Mouse (Mus musculus): ENCODE results near the gene Lrig2. TPM values are rescaled to one million over a fixed set of nuclear protein-coding genes. Genes with fewer than 3 reads are reported as not detected.

The Lrig2 gene
- total and polyA plus RNA-seq, 2 experiments = 2.8 to 5.8 TPM

GRCm38 (mm10) chr3:104518411-104518810, 6.7 kb upstream of the Lrig2 start:
- no peak overlapping the region for H3K27ac ChIP-seq (replicated peaks; ENCODE audit: insufficient read depth, low read depth, low read length)
- TF ChIP-seq POLR2A (IDR thresholded peaks at IDR 0.05; ENCODE audit: extremely low read depth, insufficient read depth, low read length) (no peak), CTCF (IDR thresholded peaks at IDR 0.05; ENCODE audit: low read depth, low read length) (no peak)
- no peaks in the 10 kb centered on the region for H3K36me3 ChIP-seq (ENCODE audit: control insufficient read depth, insufficient read depth, low read length)
- no peak overlapping the region for H3K9ac ChIP-seq (ENCODE audit: low read depth, low read length)
- no peak overlapping the region for H3K4me3 ChIP-seq (ENCODE audit: insufficient read depth, low read depth, low read length)
- 85% methylated on average over 3 of the region's 3 CpGs for WGBS
- no peak for DNase-seq (ENCODE audit: extremely low read depth, low read depth, low spot score)
- peaks cover 7% of the 10 kb centered on the region for H3K4me1 ChIP-seq (ENCODE audit: control insufficient read depth, insufficient read depth, low read length)
- H3K79me2 ChIP-seq (ENCODE audit: control insufficient read depth, insufficient read depth, low read length) = no peaks in the 10 kb centered on the region
- H3K27me3 ChIP-seq (ENCODE audit: control insufficient read depth, insufficient read depth, low read length) = no peaks in the 10 kb centered on the region

DNA sequence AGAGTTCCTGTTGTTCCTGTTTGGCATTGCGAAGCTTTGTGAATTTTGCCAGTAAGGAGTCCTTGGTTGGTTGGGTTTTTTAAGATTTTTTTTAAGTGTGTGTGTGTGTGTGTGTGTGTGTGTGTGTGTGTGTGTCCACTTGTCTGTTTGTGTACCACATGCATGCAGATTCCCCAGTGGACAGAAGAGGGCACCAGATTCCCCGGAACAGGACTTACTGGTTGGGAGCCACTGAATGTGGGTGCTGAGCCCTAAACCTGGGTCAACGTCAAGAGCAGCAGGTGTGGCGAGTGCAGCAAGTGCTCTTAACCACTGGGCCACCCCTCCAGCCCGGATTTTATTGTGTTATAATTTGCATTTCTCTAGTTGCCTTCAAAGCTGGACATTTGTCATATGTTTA, 5.4 kb upstream of the Lrig2 start:
- H3K79me2 ChIP-seq (ENCODE audit: control insufficient read depth, insufficient read depth, low read length) = no peaks in the 10 kb centered on the region
- WGBS = 92% methylated on average over 5 of the region's 5 CpGs
- no peak for DNase-seq (ENCODE audit: extremely low read depth, low read depth, low spot score)
- H3K27ac ChIP-seq (replicated peaks; ENCODE audit: insufficient read depth, low read depth, low read length) = no peak overlapping the region
- TF ChIP-seq CTCF (IDR thresholded peaks at IDR 0.05; ENCODE audit: low read depth, low read length) (peak; percentile 40), POLR2A (IDR thresholded peaks at IDR 0.05; ENCODE audit: extremely low read depth, insufficient read depth, low read length) (no peak)
- H3K4me1 ChIP-seq (ENCODE audit: control insufficient read depth, insufficient read depth, low read length) = peaks cover 6% of the 10 kb centered on the region
- H3K27me3 ChIP-seq (ENCODE audit: control insufficient read depth, insufficient read depth, low read length) = no peaks in the 10 kb centered on the region
- no peaks in the 10 kb centered on the region for H3K36me3 ChIP-seq (ENCODE audit: control insufficient read depth, insufficient read depth, low read length)
- H3K4me3 ChIP-seq (ENCODE audit: insufficient read depth, low read depth, low read length) = no peak overlapping the region
- no peak overlapping the region for H3K9ac ChIP-seq (ENCODE audit: low read depth, low read length)

GRCm38 (mm10) chr3:104514510-104514909, 2.8 kb upstream of the Lrig2 start:
- TF ChIP-seq POLR2A (IDR thresholded peaks at IDR 0.05; ENCODE audit: extremely low read depth, insufficient read depth, low read length) (no peak), CTCF (IDR thresholded peaks at IDR 0.05; ENCODE audit: low read depth, low read length) (no peak)
- Histone ChIP-seq H3K9ac (ENCODE audit: low read depth, low read length) (no peak overlapping the region), H3K36me3 (ENCODE audit: control insufficient read depth, insufficient read depth, low read length) (no peaks in the 10 kb centered on the region), H3K27ac (replicated peaks; ENCODE audit: insufficient read depth, low read depth, low read length) (no peak overlapping the region), H3K4me1 (ENCODE audit: control insufficient read depth, insufficient read depth, low read length) (peaks cover 6% of the 10 kb centered on the region), H3K27me3 (ENCODE audit: control insufficient read depth, insufficient read depth, low read length) (no peaks in the 10 kb centered on the region), H3K4me3 (ENCODE audit: insufficient read depth, low read depth, low read length) (no peak overlapping the region), H3K79me2 (ENCODE audit: control insufficient read depth, insufficient read depth, low read length) (peaks cover 5% of the 10 kb centered on the region; the same call in 1 of the 2 replicates)
- DNase-seq (ENCODE audit: extremely low read depth, low read depth, low spot score) = no peak
- WGBS = 90% methylated on average over 2 of the region's 2 CpGs

DNA sequence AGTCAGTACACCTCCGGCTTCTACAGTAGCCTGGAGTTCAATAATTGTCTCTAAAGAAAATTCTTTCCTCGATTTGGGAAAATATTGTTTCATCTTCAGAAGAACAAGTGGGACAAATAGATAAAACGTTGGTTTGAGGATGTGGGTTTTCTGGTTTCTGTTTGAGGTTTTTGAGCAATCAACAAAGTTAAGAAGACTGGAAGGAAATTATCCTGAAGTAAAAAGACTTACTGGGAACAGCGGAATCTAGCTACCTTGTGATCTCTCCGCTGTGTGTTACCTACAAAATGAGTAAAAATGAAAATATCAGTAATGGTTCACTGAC, 668 bp upstream of the Lrig2 start:
- H3K4me3 ChIP-seq (ENCODE audit: insufficient read depth, low read depth, low read length) = peak overlapping the region; percentile 89; the same call in 1 of the 2 replicates
- no peaks in the 10 kb centered on the region for H3K27me3 ChIP-seq (ENCODE audit: control insufficient read depth, insufficient read depth, low read length)
- no peak overlapping the region; the same call in 1 of the 2 replicates for H3K9ac ChIP-seq (ENCODE audit: low read depth, low read length)
- 26% methylated on average over 5 of the region's 5 CpGs for WGBS
- no peak overlapping the region for H3K27ac ChIP-seq (replicated peaks; ENCODE audit: insufficient read depth, low read depth, low read length)
- TF ChIP-seq POLR2A (IDR thresholded peaks at IDR 0.05; ENCODE audit: extremely low read depth, insufficient read depth, low read length) (no peak), CTCF (IDR thresholded peaks at IDR 0.05; ENCODE audit: low read depth, low read length) (no peak)
- no peak for DNase-seq (ENCODE audit: extremely low read depth, low read depth, low spot score)
- peaks cover 17% of the 10 kb centered on the region; the same call in 1 of the 2 replicates for H3K79me2 ChIP-seq (ENCODE audit: control insufficient read depth, insufficient read depth, low read length)
- peaks cover 4% of the 10 kb centered on the region; the same call in 1 of the 2 replicates for H3K4me1 ChIP-seq (ENCODE audit: control insufficient read depth, insufficient read depth, low read length)
- no peaks in the 10 kb centered on the region for H3K36me3 ChIP-seq (ENCODE audit: control insufficient read depth, insufficient read depth, low read length)

DNA sequence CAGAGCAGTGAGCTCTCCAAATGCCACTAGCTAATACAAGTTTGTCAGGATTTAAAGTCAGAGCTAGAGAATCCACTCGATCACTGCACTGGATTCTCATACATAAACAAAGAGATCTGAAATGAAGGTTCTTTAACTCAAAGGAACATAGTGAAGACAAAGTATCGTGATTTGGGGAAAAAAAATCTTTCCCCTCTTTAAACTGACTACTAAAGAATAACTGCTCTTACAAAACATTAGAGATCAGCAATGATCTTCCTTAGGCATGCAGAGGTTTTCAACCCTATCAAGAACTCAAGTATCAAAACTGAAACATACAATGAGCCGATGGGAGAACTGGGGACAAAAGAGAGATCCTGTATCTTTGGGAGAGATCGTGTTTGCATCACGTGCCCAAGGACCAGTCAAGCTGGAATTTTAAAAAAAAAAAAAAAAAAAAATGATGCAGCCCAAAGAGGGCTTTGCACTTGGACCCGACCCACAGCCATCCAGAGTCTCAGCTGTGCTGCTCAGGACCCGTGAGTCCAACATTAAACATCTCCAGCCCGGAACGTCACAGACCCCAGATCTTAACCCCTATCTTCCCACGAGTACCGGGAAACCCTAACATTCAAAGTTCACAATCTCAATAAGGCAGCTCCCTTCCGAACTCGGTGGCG, 818 bp downstream of the Lrig2 start:
- peaks cover 4% of the 10 kb centered on the region; the same call in 1 of the 2 replicates for H3K4me1 ChIP-seq (ENCODE audit: control insufficient read depth, insufficient read depth, low read length)
- H3K27me3 ChIP-seq (ENCODE audit: control insufficient read depth, insufficient read depth, low read length) = no peaks in the 10 kb centered on the region
- H3K4me3 ChIP-seq (ENCODE audit: insufficient read depth, low read depth, low read length) = peak overlapping the region; percentile 93
- DNase-seq (ENCODE audit: extremely low read depth, low read depth, low spot score) = peak; percentile 33
- H3K27ac ChIP-seq (replicated peaks; ENCODE audit: insufficient read depth, low read depth, low read length) = peak overlapping the region; percentile 85
- peaks cover 26% of the 10 kb centered on the region; the same call in 1 of the 2 replicates for H3K79me2 ChIP-seq (ENCODE audit: control insufficient read depth, insufficient read depth, low read length)
- WGBS = 1% methylated on average over 14 of the region's 14 CpGs
- H3K36me3 ChIP-seq (ENCODE audit: control insufficient read depth, insufficient read depth, low read length) = no peaks in the 10 kb centered on the region
- TF ChIP-seq CTCF (IDR thresholded peaks at IDR 0.05; ENCODE audit: low read depth, low read length) = no peak
- TF ChIP-seq POLR2A (IDR thresholded peaks at IDR 0.05; ENCODE audit: extremely low read depth, insufficient read depth, low read length) = no peak
- H3K9ac ChIP-seq (ENCODE audit: low read depth, low read length) = peak overlapping the region; percentile 87

- TF ChIP-seq CTCF (IDR thresholded peaks at IDR 0.05; ENCODE audit: low read depth, low read length) = no peak
- 64% methylated on average over 2 of the region's 2 CpGs for WGBS
- H3K4me1 ChIP-seq (ENCODE audit: control insufficient read depth, insufficient read depth, low read length) = peaks cover 9% of the 10 kb centered on the region; the same call in 1 of the 2 replicates
- no peak overlapping the region for H3K27ac ChIP-seq (replicated peaks; ENCODE audit: insufficient read depth, low read depth, low read length)
- peaks cover 15% of the 10 kb centered on the region; the same call in 1 of the 2 replicates for H3K79me2 ChIP-seq (ENCODE audit: control insufficient read depth, insufficient read depth, low read length)
- no peaks in the 10 kb centered on the region for H3K36me3 ChIP-seq (ENCODE audit: control insufficient read depth, insufficient read depth, low read length)
- H3K4me3 ChIP-seq (ENCODE audit: insufficient read depth, low read depth, low read length) = no peak overlapping the region
- no peak overlapping the region for H3K9ac ChIP-seq (ENCODE audit: low read depth, low read length)
- DNase-seq (ENCODE audit: extremely low read depth, low read depth, low spot score) = no peak
- H3K27me3 ChIP-seq (ENCODE audit: control insufficient read depth, insufficient read depth, low read length) = no peaks in the 10 kb centered on the region
Measured at GRCm38 (mm10) chr3:104501648-104502047, 10.1 kb downstream of the Lrig2 start.
